Comparison of ENCODE assay signal across 1 mouse cellular context in genomic region chr7:75478060-75478459, GRCm38 (mm10).
TF ChIP-seq lines count a peak whose summit lies in the region.

No protein-coding gene starts in this region.

TF ChIP-seq in CH12.LX, 34 proteins besides CTCF, POLR2A, EP300 and RAD21 (continued from another document):
- TF ChIP-seq SMC3 (IDR thresholded peaks at IDR 0.05; ENCODE audit: low read depth, low read length): no peak
- TF ChIP-seq MYC (IDR thresholded peaks at IDR 0.05; ENCODE audit: low read depth, low read length): 0 out of 2 replicates have a peak, but pooled peaks have one; percentile 50
- TF ChIP-seq ETS1 (conservative IDR thresholded peaks at IDR 0.05; ENCODE audit: low read depth, low read length): 0 out of 2 replicates have a peak, but pooled peaks have one; percentile 13
- TF ChIP-seq MEF2A (IDR thresholded peaks at IDR 0.05; ENCODE audit: borderline replicate concordance, low read depth, low read length): peak; percentile 79
- TF ChIP-seq NELFE (IDR thresholded peaks at IDR 0.05; ENCODE audit: low read depth, low read length): no peak
- no peak for TF ChIP-seq JUND (conservative IDR thresholded peaks at IDR 0.05; ENCODE audit: low read depth, low read length)
- TF ChIP-seq MAX (IDR thresholded peaks at IDR 0.05; ENCODE audit: low read length): no peak
- TF ChIP-seq MAFK (IDR thresholded peaks at IDR 0.05; ENCODE audit: insufficient replicate concordance, low read length): no peak
- no peak for TF ChIP-seq SIN3A (IDR thresholded peaks at IDR 0.05; ENCODE audit: low read length)
- no peak for TF ChIP-seq ZC3H11A (IDR thresholded peaks at IDR 0.05; ENCODE audit: low read depth, low read length)
- TF ChIP-seq KAT2A (IDR thresholded peaks at IDR 0.05; ENCODE audit: insufficient replicate concordance, low read length): no peak
- no peak for TF ChIP-seq USF1 (IDR thresholded peaks at IDR 0.05; ENCODE audit: low read depth, low read length)
- no peak for TF ChIP-seq PAX5 (IDR thresholded peaks at IDR 0.05; ENCODE audit: low read length)
- TF ChIP-seq NRF1 (IDR thresholded peaks at IDR 0.05; ENCODE audit: low read depth, low read length): no peak
- no peak for TF ChIP-seq ELF1 (IDR thresholded peaks at IDR 0.05; ENCODE audit: low read depth, low read length)
- no peak for TF ChIP-seq JUN (IDR thresholded peaks at IDR 0.05; ENCODE audit: insufficient read depth, low read depth, low read length)
- 0 out of 2 replicates have a peak, but pooled peaks have one; percentile 29 for TF ChIP-seq BHLHE40 (IDR thresholded peaks at IDR 0.05; ENCODE audit: low read depth, low read length)
- TF ChIP-seq TCF12 (IDR thresholded peaks at IDR 0.05; ENCODE audit: low read depth, low read length): peak; percentile 40; the same call in 1 of the 2 replicates
- TF ChIP-seq ZMIZ1 (IDR thresholded peaks at IDR 0.05; ENCODE audit: low read depth, low read length): no peak
- peak; percentile 14; the same call in 1 of the 2 replicates for TF ChIP-seq IRF4 (IDR thresholded peaks at IDR 0.05; ENCODE audit: low read depth, low read length)
